Mouse (Mus musculus): ENCODE results near the gene Zfp37. TPM values are rescaled to one million over a fixed set of nuclear protein-coding genes. Genes with fewer than 3 reads are reported as not detected.
"Not testable (repeated sequence)": the region's sequence is repeated elsewhere in the genome, so short reads cannot be mapped to it uniquely, and the experiment has no call there.

The Zfp37 gene
- 0.31 and 0.43 TPM in 2 replicates for polyA plus RNA-seq (2015; fragmentation: Nextera tagmentation; extraction: Ambion mirVana)

- H3K27ac ChIP-seq (replicated peaks): no peak within 1 kb of the TSS
- 63% methylated on average over 13 of the region's 13 CpGs for WGBS (ENCODE audit: insufficient replicate concordance)
- no peak within 1 kb of the TSS for H3K4me2 ChIP-seq
- no peaks in the 10 kb centered on the region for H3K36me3 ChIP-seq (replicated peaks)
- no peaks in the 10 kb centered on the region for H3K9me3 ChIP-seq (replicated peaks)
- H3K4me3 ChIP-seq (replicated peaks): no peak within 1 kb of the TSS
- no peaks in the 10 kb centered on the region for H3K4me1 ChIP-seq (replicated peaks)
- no peak within 1 kb of the TSS for H3K9ac ChIP-seq
- no peaks in the 10 kb centered on the region for H3K27me3 ChIP-seq
- no peak for ATAC-seq (ENCODE audit: insufficient read depth)
These were observed at the start of gene Zfp37 for GRCm38 (mm10) chr4:62230769-62231168. TSS of gene Zfp37 (minus strand) at chr4:62231047.

- 60% methylated on average over 4 of the region's 4 CpGs for WGBS (ENCODE audit: insufficient replicate concordance)
- ATAC-seq (ENCODE audit: insufficient read depth): no peak
- H3K4me1 ChIP-seq (replicated peaks): peaks cover 11% of the 10 kb centered on the region; the same call in 1 of the 2 replicates
These were observed 47.2 kb upstream of the Zfp37 start for GRCm38 (mm10) chr4:62278081-62278480.

GRCm38 (mm10) chr4:62277222-62277621, 46.4 kb upstream of the Zfp37 start:
- 52% methylated on average over 3 of the region's 3 CpGs for WGBS (ENCODE audit: insufficient replicate concordance)
- H3K4me1 ChIP-seq (replicated peaks): peaks cover 11% of the 10 kb centered on the region; the same call in 1 of the 2 replicates
- no peak overlapping the region for H3K4me3 ChIP-seq (replicated peaks)
- no peak overlapping the region for H3K9ac ChIP-seq
- no peak overlapping the region for H3K27ac ChIP-seq (replicated peaks)
- no peaks in the 10 kb centered on the region for H3K36me3 ChIP-seq (replicated peaks)
- H3K9me3 ChIP-seq (replicated peaks): no peaks in the 10 kb centered on the region
- H3K27me3 ChIP-seq: no peaks in the 10 kb centered on the region
- no peak for ATAC-seq (ENCODE audit: insufficient read depth)
- no peak overlapping the region for H3K4me2 ChIP-seq

More at GRCm38 (mm10) chr4:62278081-62278480, 47.2 kb upstream of the Zfp37 start:
- Histone ChIP-seq H3K9me3 (replicated peaks) (no peaks in the 10 kb centered on the region), H3K4me2 (no peak overlapping the region), H3K4me3 (replicated peaks) (no peak overlapping the region), H3K36me3 (replicated peaks) (no peaks in the 10 kb centered on the region), H3K27ac (replicated peaks) (no peak overlapping the region), H3K27me3 (no peaks in the 10 kb centered on the region), H3K9ac (no peak overlapping the region)

- Histone ChIP-seq H3K4me1 (replicated peaks) (peaks cover 11% of the 10 kb centered on the region; the same call in 1 of the 2 replicates), H3K9me3 (replicated peaks) (no peaks in the 10 kb centered on the region), H3K9ac (no peak overlapping the region), H3K27ac (replicated peaks) (no peak overlapping the region), H3K4me2 (no peak overlapping the region), H3K4me3 (replicated peaks) (no peak overlapping the region), H3K36me3 (replicated peaks) (no peaks in the 10 kb centered on the region), H3K27me3 (no peaks in the 10 kb centered on the region)
- no peak for ATAC-seq (ENCODE audit: insufficient read depth)
- 68% methylated on average over 10 of the region's 10 CpGs for WGBS (ENCODE audit: insufficient replicate concordance)
These were observed 45.8 kb upstream of the Zfp37 start for GRCm38 (mm10) chr4:62276642-62277041.

GRCm38 (mm10) chr4:62274841-62275536, 44.1 kb upstream of the Zfp37 start:
- Histone ChIP-seq H3K36me3 (replicated peaks) (no peaks in the 10 kb centered on the region), H3K4me3 (replicated peaks) (no peak overlapping the region), H3K27ac (replicated peaks) (no peak overlapping the region), H3K27me3 (no peaks in the 10 kb centered on the region), H3K9ac (no peak overlapping the region), H3K4me2 (peak overlapping the region; percentile 6; the same call in 1 of the 2 replicates), H3K9me3 (replicated peaks) (no peaks in the 10 kb centered on the region), H3K4me1 (replicated peaks) (peaks cover 11% of the 10 kb centered on the region; the same call in 1 of the 2 replicates)
- no peak for ATAC-seq (ENCODE audit: insufficient read depth)
- WGBS (ENCODE audit: insufficient replicate concordance): 32% methylated on average over 12 of the region's 12 CpGs

- WGBS (ENCODE audit: insufficient replicate concordance): 74% methylated on average over 10 of the region's 10 CpGs
- Histone ChIP-seq H3K36me3 (replicated peaks) (no peaks in the 10 kb centered on the region), H3K4me2 (no peak overlapping the region), H3K9me3 (replicated peaks) (no peaks in the 10 kb centered on the region), H3K4me1 (replicated peaks) (peaks cover 11% of the 10 kb centered on the region; the same call in 1 of the 2 replicates), H3K27ac (replicated peaks) (no peak overlapping the region), H3K9ac (no peak overlapping the region), H3K27me3 (no peaks in the 10 kb centered on the region), H3K4me3 (replicated peaks) (no peak overlapping the region)
- ATAC-seq (ENCODE audit: insufficient read depth): no peak
These were observed 43.1 kb upstream of the Zfp37 start for GRCm38 (mm10) chr4:62273916-62274315.

- no peaks in the 10 kb centered on the region for H3K27me3 ChIP-seq
- H3K4me2 ChIP-seq: no peak overlapping the region
- H3K27ac ChIP-seq (replicated peaks): no peak overlapping the region
- peaks cover 11% of the 10 kb centered on the region; the same call in 1 of the 2 replicates for H3K4me1 ChIP-seq (replicated peaks)
- no peak overlapping the region for H3K9ac ChIP-seq
- H3K36me3 ChIP-seq (replicated peaks): no peaks in the 10 kb centered on the region
- H3K4me3 ChIP-seq (replicated peaks): no peak overlapping the region
- 76% methylated on average over 10 of the region's 10 CpGs for WGBS (ENCODE audit: insufficient replicate concordance)
- no peak for ATAC-seq (ENCODE audit: insufficient read depth)
- H3K9me3 ChIP-seq (replicated peaks): no peaks in the 10 kb centered on the region
These were observed 41.8 kb upstream of the Zfp37 start for GRCm38 (mm10) chr4:62272696-62273095.

- WGBS (ENCODE audit: insufficient replicate concordance): 53% methylated on average over 10 of the region's 10 CpGs
- H3K9me3 ChIP-seq (replicated peaks): no peaks in the 10 kb centered on the region
- ATAC-seq (ENCODE audit: insufficient read depth): no peak
- no peak overlapping the region for H3K4me2 ChIP-seq
- no peaks in the 10 kb centered on the region for H3K36me3 ChIP-seq (replicated peaks)
- no peak overlapping the region for H3K27ac ChIP-seq (replicated peaks)
- H3K27me3 ChIP-seq: no peaks in the 10 kb centered on the region
- no peak overlapping the region for H3K4me3 ChIP-seq (replicated peaks)
- H3K9ac ChIP-seq: no peak overlapping the region
- H3K4me1 ChIP-seq (replicated peaks): no peaks in the 10 kb centered on the region
These were observed 36.3 kb upstream of the Zfp37 start for GRCm38 (mm10) chr4:62267101-62267500.

GRCm38 (mm10) chr4:62266016-62266415, 35.2 kb upstream of the Zfp37 start:
- not testable (repeated sequence) for H3K27ac ChIP-seq (replicated peaks); H3K4me2 ChIP-seq; H3K4me3 ChIP-seq (replicated peaks); H3K9me3 ChIP-seq (replicated peaks); H3K9ac ChIP-seq; ATAC-seq (ENCODE audit: insufficient read depth); H3K36me3 ChIP-seq (replicated peaks); H3K27me3 ChIP-seq; H3K4me1 ChIP-seq (replicated peaks)
- 35% methylated on average over 7 of the region's 7 CpGs for WGBS (ENCODE audit: insufficient replicate concordance)

GRCm38 (mm10) chr4:62265154-62265836, 34.4 kb upstream of the Zfp37 start:
- Histone ChIP-seq H3K4me2 (no peak overlapping the region), H3K27ac (replicated peaks) (no peak overlapping the region), H3K27me3 (no peaks in the 10 kb centered on the region), H3K4me1 (replicated peaks) (no peaks in the 10 kb centered on the region), H3K36me3 (replicated peaks) (no peaks in the 10 kb centered on the region), H3K9ac (no peak overlapping the region), H3K9me3 (replicated peaks) (no peaks in the 10 kb centered on the region), H3K4me3 (replicated peaks) (no peak overlapping the region)
- 44% methylated on average over 10 of the region's 10 CpGs for WGBS (ENCODE audit: insufficient replicate concordance)
- no peak for ATAC-seq (ENCODE audit: insufficient read depth)

GRCm38 (mm10) chr4:62263133-62263844, 32.4 kb upstream of the Zfp37 start:
- Histone ChIP-seq H3K36me3 (replicated peaks) (no peaks in the 10 kb centered on the region), H3K4me3 (replicated peaks) (no peak overlapping the region), H3K4me2 (no peak overlapping the region), H3K9ac (no peak overlapping the region), H3K4me1 (replicated peaks) (no peaks in the 10 kb centered on the region), H3K27ac (replicated peaks) (no peak overlapping the region), H3K9me3 (replicated peaks) (no peaks in the 10 kb centered on the region), H3K27me3 (no peaks in the 10 kb centered on the region)
- WGBS (ENCODE audit: insufficient replicate concordance): 31% methylated on average over 7 of the region's 7 CpGs
- ATAC-seq (ENCODE audit: insufficient read depth): no peak

All from liver, embryonic 15.5 days (tissue).